Mouse (Mus musculus): ENCODE measurements at regions not wholly inside any gene's neighbourhood (a gene's known extent, or its start where the extent isn't known, plus 50 kb on each side); places are given as distances from the start of the nearest gene placed in this dataset.
"Not testable (repeated sequence)": the region's sequence is repeated elsewhere in the genome, so short reads cannot be mapped to it uniquely, and the experiment has no call there.

GRCm38 (mm10) chr10:96685991-96686601 lies 69.3 kb downstream of the Btg1 start:
- DNase-seq (ENCODE audit: inconsistent age in 2 of 2, low spot score in 1 of 2): peak in 1 of 2 experiments; percentile 56

GRCm38 (mm10) chr10:96686659-96687440 lies 70.0 kb downstream of the Btg1 start:
- no peak for DNase-seq (ENCODE audit: inconsistent age in 2 of 2, low spot score in 1 of 2)

GRCm38 (mm10) chr10:96687441-96687772 lies 70.6 kb downstream of the Btg1 start:
- no peak for DNase-seq (ENCODE audit: inconsistent age in 2 of 2, low spot score in 1 of 2)

GRCm38 (mm10) chr10:96689976-96690867 lies 73.4 kb downstream of the Btg1 start:
- no peak for DNase-seq (ENCODE audit: inconsistent age in 2 of 2, low spot score in 1 of 2)

- peak; percentile 69 to 88 for DNase-seq (ENCODE audit: inconsistent age in 2 of 2, low spot score in 1 of 2)
Observed at GRCm38 (mm10) chr10:96690868-96691302, 74.1 kb downstream of the Btg1 start.

- DNase-seq (ENCODE audit: inconsistent age in 2 of 2, low spot score in 1 of 2): peak; percentile 10 to 32
Observed at GRCm38 (mm10) chr10:96691319-96691870, 74.6 kb downstream of the Btg1 start.

GRCm38 (mm10) chr10:96692821-96693220 lies 76.0 kb downstream of the Btg1 start:
- no peak for DNase-seq (ENCODE audit: inconsistent age in 2 of 2, low spot score in 1 of 2)

- no peak for DNase-seq (ENCODE audit: inconsistent age in 2 of 2, low spot score in 1 of 2)
Observed at GRCm38 (mm10) chr10:96693766-96694165, 77.0 kb downstream of the Btg1 start.

- no peak for DNase-seq (ENCODE audit: inconsistent age in 2 of 2, low spot score in 1 of 2)
Observed at GRCm38 (mm10) chr10:96696571-96696970, 79.8 kb downstream of the Btg1 start.

GRCm38 (mm10) chr10:96697781-96698180 lies 81.0 kb downstream of the Btg1 start:
- peak; percentile 63 to 79 for DNase-seq (ENCODE audit: inconsistent age in 2 of 2, low spot score in 1 of 2)

- DNase-seq (ENCODE audit: inconsistent age in 2 of 2, low spot score in 1 of 2): no peak
Observed at GRCm38 (mm10) chr10:96706656-96707055, 89.8 kb downstream of the Btg1 start.

- DNase-seq (ENCODE audit: inconsistent age in 2 of 2, low spot score in 1 of 2): no peak
Observed at GRCm38 (mm10) chr10:96708471-96708870, 91.7 kb downstream of the Btg1 start.

- no peak for DNase-seq (ENCODE audit: inconsistent age in 2 of 2, low spot score in 1 of 2)
Observed at GRCm38 (mm10) chr10:96709698-96710356, 93.0 kb downstream of the Btg1 start.

GRCm38 (mm10) chr10:96711993-96712392 lies 95.2 kb downstream of the Btg1 start:
- no peak for DNase-seq (ENCODE audit: inconsistent age in 2 of 2, low spot score in 1 of 2)

GRCm38 (mm10) chr10:96714702-96715101 lies 97.9 kb downstream of the Btg1 start:
- no peak for DNase-seq (ENCODE audit: inconsistent age in 2 of 2, low spot score in 1 of 2)

GRCm38 (mm10) chr10:96717281-96717680 lies 100.5 kb downstream of the Btg1 start:
- no peak for DNase-seq (ENCODE audit: inconsistent age in 2 of 2, low spot score in 1 of 2)

GRCm38 (mm10) chr10:96718706-96719105 lies 101.9 kb downstream of the Btg1 start:
- DNase-seq (ENCODE audit: inconsistent age in 2 of 2, low spot score in 1 of 2): not testable (repeated sequence)

GRCm38 (mm10) chr10:96720281-96720711 lies 103.5 kb downstream of the Btg1 start:
- DNase-seq (ENCODE audit: inconsistent age in 2 of 2, low spot score in 1 of 2): no peak

- no peak for DNase-seq (ENCODE audit: inconsistent age in 2 of 2, low spot score in 1 of 2)
Observed at GRCm38 (mm10) chr10:96720956-96721688, 104.3 kb downstream of the Btg1 start.

- peak; percentile 13 to 48 for DNase-seq (ENCODE audit: inconsistent age in 2 of 2, low spot score in 1 of 2)
Observed at GRCm38 (mm10) chr10:96722491-96722890, 105.7 kb downstream of the Btg1 start.

Data from adrenal gland, adult (tissue).